Mouse (Mus musculus): ENCODE measurements around the gene Sdhd. TPM values are rescaled to one million over a fixed set of nuclear protein-coding genes. Genes with fewer than 3 reads are reported as not detected.
A peak's percentile ranks its signal among the peaks of the same experiment; 100 is the strongest.

Sdhd gene
- total RNA-seq, 2 experiments from 2014 or later: 124 to 129 TPM

- DNase-seq (ENCODE audit: low spot score in 2 of 2): no peak
Observed at GRCm38 (mm10) chr9:50593544-50593943, 10.1 kb downstream of the Sdhd start.

GRCm38 (mm10) chr9:50592955-50593354 is 10.7 kb downstream of the Sdhd start:
- no peak for DNase-seq (ENCODE audit: low spot score in 2 of 2)
- intact Hi-C loops (cut with DNase I): loop anchor here (10.0 kb wide), 1 partner anchor 138 kb away; no protein-coding TSS in a partner anchor

More at GRCm38 (mm10) chr9:50593544-50593943, 10.1 kb downstream of the Sdhd start:
- intact Hi-C loops (cut with DNase I): loop anchor here (10.0 kb wide), 1 partner anchor 139 kb away; no protein-coding TSS in a partner anchor

- intact Hi-C loops (cut with DNase I): loop anchor here (10.0 kb wide), 1 partner anchor 136 kb away; no protein-coding TSS in a partner anchor
- no peak for DNase-seq (ENCODE audit: low spot score in 2 of 2)
Observed at GRCm38 (mm10) chr9:50590856-50591518, 12.6 kb downstream of the Sdhd start.

- intact Hi-C loops (cut with DNase I): no loop called here
- no peak for DNase-seq (ENCODE audit: low spot score in 2 of 2)
Observed at GRCm38 (mm10) chr9:50586955-50587354, 16.7 kb downstream of the Sdhd start.

- intact Hi-C loops (cut with DNase I): no loop called here
- DNase-seq (ENCODE audit: low spot score in 2 of 2): no peak
Observed at GRCm38 (mm10) chr9:50585145-50585818, 18.3 kb downstream of the Sdhd start.

GRCm38 (mm10) chr9:50580370-50580769 is 23.2 kb downstream of the Sdhd start:
- intact Hi-C loops (cut with DNase I): no loop called here
- DNase-seq (ENCODE audit: low spot score in 2 of 2): no peak

- intact Hi-C loops (cut with DNase I): no loop called here
- no peak for DNase-seq (ENCODE audit: low spot score in 2 of 2)
Observed at GRCm38 (mm10) chr9:50569599-50570525, 33.8 kb downstream of the Sdhd start.

- no peak for DNase-seq (ENCODE audit: low spot score in 2 of 2)
- intact Hi-C loops (cut with DNase I): no loop called here
Observed at GRCm38 (mm10) chr9:50567881-50568280, 35.7 kb downstream of the Sdhd start.

- intact Hi-C loops (cut with DNase I): no loop called here
- DNase-seq (ENCODE audit: low spot score in 2 of 2): no peak
Observed at GRCm38 (mm10) chr9:50567372-50567771, 36.2 kb downstream of the Sdhd start.

- intact Hi-C loops (cut with DNase I): no loop called here
- DNase-seq (ENCODE audit: low spot score in 2 of 2): no peak
Observed at GRCm38 (mm10) chr9:50565940-50566339, 37.7 kb downstream of the Sdhd start.

- no peak for DNase-seq (ENCODE audit: low spot score in 2 of 2)
- intact Hi-C loops (cut with DNase I): no loop called here
Observed at GRCm38 (mm10) chr9:50565173-50565572, 38.4 kb downstream of the Sdhd start.

- intact Hi-C loops (cut with DNase I): no loop called here
- DNase-seq (ENCODE audit: low spot score in 2 of 2): no peak
Observed at GRCm38 (mm10) chr9:50561918-50562360, 41.7 kb downstream of the Sdhd start.

GRCm38 (mm10) chr9:50561145-50561917 is 42.3 kb downstream of the Sdhd start, which contains the start of gene Tex12:
Tex12 (minus strand) TSS chr9:50561325.
- intact Hi-C loops (cut with DNase I): no loop called here
- DNase-seq (ENCODE audit: low spot score in 2 of 2): no peak

- no peak for DNase-seq (ENCODE audit: low spot score in 2 of 2)
- intact Hi-C loops (cut with DNase I): no loop called here
Observed at GRCm38 (mm10) chr9:50555094-50555446, 48.5 kb downstream of the Sdhd start, which contains the start of gene Bco2. Bco2 (minus strand) TSS chr9:50555181.

GRCm38 (mm10) chr9:50554241-50555093 is 49.1 kb downstream of the Sdhd start, which contains the start of gene Il18:
Il18 (plus strand) TSS chr9:50554827.
- peak; percentile 68 to 83 for DNase-seq (ENCODE audit: low spot score in 2 of 2)
- intact Hi-C loops (cut with DNase I): no loop called here

GRCm38 (mm10) chr9:50553547-50553946 is 50.1 kb downstream of the Sdhd start:
- intact Hi-C loops (cut with DNase I): no loop called here
- DNase-seq (ENCODE audit: low spot score in 2 of 2): no peak

- intact Hi-C loops (cut with DNase I): no loop called here
- no peak for DNase-seq (ENCODE audit: low spot score in 2 of 2)
Observed at GRCm38 (mm10) chr9:50552206-50552605, 51.4 kb downstream of the Sdhd start.

GRCm38 (mm10) chr9:50548936-50549335 is 54.7 kb downstream of the Sdhd start:
- intact Hi-C loops (cut with DNase I): no loop called here
- DNase-seq (ENCODE audit: low spot score in 2 of 2): no peak
